Mouse (Mus musculus) ES-E14 (cell line): ENCODE results near the gene Gm9639. TPM values are rescaled to one million over a fixed set of nuclear protein-coding genes. Genes with fewer than 3 reads are reported as not detected.
"Not testable (repeated sequence)": the region's sequence is repeated elsewhere in the genome, so short reads cannot be mapped to it uniquely, and the experiment has no call there.

Source experiments
- DNase-seq: peaks from one replicate; pipeline ENCODE4 v3.0.0-alpha.2; 2013; ENCODE audit warnings: low read depth, low spot score
- H3K27ac ChIP-seq: 2 replicates; pipeline ENCODE4 v1.5.1; 2012; ENCODE audit warnings: low read depth, mild to moderate bottlenecking, low read length, moderate library complexity, mixed read lengths; ENCODE audit not compliant: poor library complexity, insufficient read depth, severe bottlenecking
- H3K36me3 ChIP-seq: 2 replicates; pipeline ENCODE4 v1.6.1; 2012; ENCODE audit warnings: mild to moderate bottlenecking, low read length, moderate library complexity, mixed read lengths; ENCODE audit not compliant: control insufficient read depth, poor library complexity, insufficient read depth, severe bottlenecking
- H3K4me1 ChIP-seq, 2 experiments: fragments of 150-350 bp in 1 of 2; sonication (generic) in 1 of 2; 2 replicates each; pipeline ENCODE4 v1.6.1; 2012; ENCODE audit warnings: low read length in 2 of 2, mild to moderate bottlenecking in 1 of 2, mixed read lengths in 1 of 2; ENCODE audit not compliant: control insufficient read depth in 2 of 2, insufficient read depth in 2 of 2, poor library complexity in 1 of 2
- H3K4me3 ChIP-seq, 2 experiments: fragments of 150-350 bp in 1 of 2; sonication (generic) in 1 of 2; 2 replicates each; pipeline ENCODE4 v1.5.1; 2012; ENCODE audit warnings: low read length in 2 of 2, low read depth in 1 of 2, mild to moderate bottlenecking in 1 of 2, mixed read lengths in 1 of 2; ENCODE audit not compliant: insufficient read depth in 1 of 2, poor library complexity in 1 of 2, severe bottlenecking in 1 of 2
- H3K9ac ChIP-seq: 2 replicates; pipeline ENCODE4 v1.6.1; 2012; ENCODE audit warnings: low read depth, mild to moderate bottlenecking, low read length, mixed read lengths; ENCODE audit not compliant: poor library complexity, insufficient read depth, severe bottlenecking
- H3K9me3 ChIP-seq: fragments of 150-350 bp; sonication (generic); 2 replicates; pipeline ENCODE4 v1.6.1; 2012; ENCODE audit warnings: low read depth, mild to moderate bottlenecking, low read length; ENCODE audit not compliant: control insufficient read depth, insufficient read depth
- CHD2 ChIP-seq: IDR thresholded peaks from 2 replicates; pipeline ENCODE4 v1.6.1; 2014; ENCODE audit warnings: mild to moderate bottlenecking, low read depth, low read length, inconsistent platforms
- HCFC1 ChIP-seq: IDR thresholded peaks from 2 replicates; pipeline ENCODE4 v1.6.1; 2012; ENCODE audit warnings: low read length, inconsistent platforms, borderline replicate concordance; ENCODE audit not compliant: insufficient read depth
- MAFK ChIP-seq: IDR thresholded peaks from 2 replicates; pipeline ENCODE4 v1.6.1; 2014; ENCODE audit warnings: mild to moderate bottlenecking, low read depth, low read length, inconsistent platforms; ENCODE audit not compliant: insufficient read depth
- ZC3H11A ChIP-seq: IDR thresholded peaks from 2 replicates; pipeline ENCODE4 v1.6.1; 2012; ENCODE audit warnings: low read depth, mild to moderate bottlenecking, inconsistent platforms, low read length, borderline replicate concordance
- ZNF384 ChIP-seq: IDR thresholded peaks from 2 replicates; pipeline ENCODE4 v1.6.1; 2012; ENCODE audit warnings: low read depth, low read length, inconsistent platforms
- in situ Hi-C, 2 experiments: fragments of 600-800 bp; cut with MboI; formaldehyde crosslinking; loops; one replicate each; pipeline ENCODE4 v1.15.1; 2025; ENCODE audit warnings: low sequenced_read_pairs in 2 of 2, inconsistent platforms in 1 of 2; ENCODE audit not compliant: unreplicated experiment in 2 of 2
- total RNA-seq: library from RNA; depleted of rRNA; stranded (reverse); fragments of 300-350 nt; gene quantifications from 2 replicates; pipeline ENCODE4 v1.2.3, GENCODE M21; 2012

The Gm9639 gene
- total RNA-seq, 1 experiment, result not detected

DNA sequence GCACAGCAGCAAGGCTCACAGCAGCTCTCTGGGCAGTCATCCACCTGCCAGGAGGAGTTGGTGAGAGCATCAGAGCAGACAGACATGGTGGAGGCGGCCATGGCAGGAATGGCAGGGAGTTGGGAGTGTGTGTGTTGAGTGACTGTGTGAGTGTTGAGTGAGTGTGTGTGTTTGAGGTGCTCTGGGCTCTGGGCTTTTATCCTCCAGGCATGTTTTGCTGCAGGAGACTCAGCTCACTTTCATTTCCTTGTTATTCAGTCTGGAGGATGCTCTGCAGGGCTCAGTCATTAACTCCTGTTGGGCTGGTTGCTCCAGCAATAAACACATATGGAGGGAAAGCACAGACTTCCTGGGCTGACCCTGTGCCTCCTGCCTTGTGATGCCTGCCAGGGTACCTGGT is 18.0 kb downstream of the Gm9639 start, which contains the start of gene Gm7138:
Gene Gm7138, minus strand, starts transcription at position 101 of the 400 bp plus-strand sequence.
- in situ Hi-C loops, H3K4me3 ChIP-seq, H3K4me1 ChIP-seq, H3K27ac ChIP-seq, H3K36me3 ChIP-seq, H3K9ac ChIP-seq, DNase-seq, H3K9me3 ChIP-seq: not testable (repeated sequence)

GRCm38 (mm10) chr10:77772142-77772541 is 22.7 kb downstream of the Gm9639 start:
- H3K4me3 ChIP-seq, H3K9ac ChIP-seq, in situ Hi-C loops, H3K27ac ChIP-seq, DNase-seq, H3K9me3 ChIP-seq, H3K4me1 ChIP-seq, H3K36me3 ChIP-seq: not testable (repeated sequence)

- H3K4me1 ChIP-seq, DNase-seq, H3K4me3 ChIP-seq, H3K9me3 ChIP-seq, H3K9ac ChIP-seq, H3K27ac ChIP-seq, H3K36me3 ChIP-seq, in situ Hi-C loops: not testable (repeated sequence)
Observed at GRCm38 (mm10) chr10:77771225-77771624, 23.7 kb downstream of the Gm9639 start, which contains the start of gene Gm3238. Gene Gm3238, minus strand, starts transcription at chr10:77771325.

- H3K9me3 ChIP-seq, result no peaks in the 10 kb centered on the region
- no peaks in the 10 kb centered on the region for H3K4me1 ChIP-seq
- H3K9ac ChIP-seq, result no peak overlapping the region
- in situ Hi-C loops, result no loop called here
- TF ChIP-seq MAFK (no peak), ZC3H11A (no peak), CHD2 (no peak), HCFC1 (no peak), ZNF384 (no peak)
- no peak for DNase-seq
- no peak overlapping the region for H3K27ac ChIP-seq
- H3K4me3 ChIP-seq, result no peak overlapping the region
- H3K36me3 ChIP-seq, result no peaks in the 10 kb centered on the region
Observed at GRCm38 (mm10) chr10:77769727-77770126, 25.1 kb downstream of the Gm9639 start.

DNA sequence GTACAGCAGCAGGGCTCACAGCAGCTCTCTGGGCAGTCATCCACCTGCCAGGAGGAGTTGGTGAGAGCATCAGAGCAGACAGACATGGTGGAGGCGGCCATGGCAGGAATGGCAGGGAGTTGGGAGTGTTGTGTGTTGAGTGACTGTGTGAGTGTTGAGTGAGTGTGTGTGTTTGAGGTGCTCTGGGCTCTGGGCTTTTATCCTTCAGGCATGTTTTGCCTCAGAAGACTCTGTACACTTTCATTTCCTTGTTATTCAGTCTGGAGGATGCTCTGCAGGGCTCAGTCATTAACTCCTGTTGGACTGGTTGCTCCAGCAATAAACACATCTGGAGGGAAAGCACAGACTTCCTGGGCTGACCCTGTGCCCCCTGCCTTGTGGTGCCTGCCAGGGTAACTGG is 35.3 kb downstream of the Gm9639 start, which contains the start of gene Gm3233:
Gene Gm3233, minus strand, starts transcription at position 101 of the 400 bp plus-strand sequence.
- H3K36me3 ChIP-seq, H3K4me3 ChIP-seq, H3K9me3 ChIP-seq, H3K9ac ChIP-seq, H3K27ac ChIP-seq, DNase-seq, H3K4me1 ChIP-seq, in situ Hi-C loops: not testable (repeated sequence)

GRCm38 (mm10) chr10:77753448-77753847 is 41.4 kb downstream of the Gm9639 start:
- Histone ChIP-seq H3K36me3 (no peaks in the 10 kb centered on the region), H3K9me3 (no peaks in the 10 kb centered on the region), H3K27ac (no peak overlapping the region), H3K9ac (no peak overlapping the region), H3K4me1 (no peaks in the 10 kb centered on the region), H3K4me3 (no peak overlapping the region)
- no peak for TF ChIP-seq HCFC1
- no peak for TF ChIP-seq CHD2
- peak; percentile 57; the same call in 1 of the 2 replicates for TF ChIP-seq ZNF384
- in situ Hi-C loops, result no loop called here
- DNase-seq, result no peak

DNA sequence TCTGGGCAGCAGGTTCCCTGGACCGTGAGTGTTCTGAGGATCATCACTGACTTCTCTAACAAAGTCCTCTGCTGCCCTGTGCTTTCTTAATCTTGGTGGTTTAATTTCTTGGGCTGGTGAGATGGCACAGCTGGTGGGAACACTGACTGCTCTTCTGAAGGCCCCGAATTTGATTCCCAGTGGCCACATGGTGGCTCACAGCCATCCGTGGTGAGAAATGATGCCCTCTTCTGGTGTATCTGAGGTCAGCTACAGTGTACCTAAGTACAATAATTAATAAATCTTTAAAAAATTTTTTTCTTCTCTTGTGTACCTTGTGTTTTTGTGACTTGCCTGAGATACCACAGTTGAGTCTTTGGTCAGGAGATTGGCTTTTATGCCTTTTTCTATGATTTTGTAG is 42.6 kb downstream of the Gm9639 start:
- H3K9me3 ChIP-seq, H3K36me3 ChIP-seq, H3K9ac ChIP-seq, H3K4me3 ChIP-seq, in situ Hi-C loops, DNase-seq, H3K27ac ChIP-seq, H3K4me1 ChIP-seq: not testable (repeated sequence)

GRCm38 (mm10) chr10:77751254-77751653 is 43.6 kb downstream of the Gm9639 start, which contains the start of gene Gm9736:
Gene Gm9736, minus strand, starts transcription at chr10:77751354.
- DNase-seq, H3K36me3 ChIP-seq, H3K4me1 ChIP-seq, in situ Hi-C loops, H3K4me3 ChIP-seq, H3K9ac ChIP-seq, H3K27ac ChIP-seq, H3K9me3 ChIP-seq: not testable (repeated sequence)
